In genomic region chr11:115765103-115765606, GRCm38 (mm10) we compare ENCODE assay signal across 8 mouse cellular contexts. TPM values are rescaled to one million over a fixed set of nuclear protein-coding genes. Genes with fewer than 3 reads are reported as not detected.
DNase-seq lines count a peak whose midpoint lies in the region; ATAC-seq lines count a peak whose summit lies in the region.

Gene Tmem94 (plus strand): TSS chr11:115765433.

- under 1% methylated on average over 32 of the region's 32 CpGs for WGBS in hindbrain, embryonic 12.5 days

- peak within 1 kb of the TSS; percentile 91 for H3K27ac ChIP-seq in hindbrain, embryonic 12.5 days

- no peaks in the 10 kb centered on the region for H3K9me3 ChIP-seq in hindbrain, embryonic 12.5 days (replicated peaks)

- no peaks in the 10 kb centered on the region for H3K36me3 ChIP-seq in hindbrain, embryonic 12.5 days

- peak; percentile 99 for DNase-seq in NIH3T3 (ENCODE audit: low read depth)
- DNase-seq in cerebellum, postnatal 10 days, result peak; percentile 98 to 99
- DNase-seq in frontal cortex, postnatal 10 days (ENCODE audit: low spot score in 2 of 2), result peak; percentile 90 to 97
- peak; percentile 99 for DNase-seq in layer of hippocampus, postnatal 14 days (ENCODE audit: low spot score in 2 of 2)
- peak; percentile 98 for DNase-seq in lung, postnatal 14 days
- peak; percentile 99 for DNase-seq in retina, adult 2 months (ENCODE audit: low read depth, low spot score)
- DNase-seq in thymus, postnatal 36 days, result peak; percentile 95 to 97

- peak within 1 kb of the TSS; percentile 90 for H3K9ac ChIP-seq in hindbrain, embryonic 12.5 days

- peaks cover 23% of the 10 kb centered on the region for H3K4me1 ChIP-seq in hindbrain, embryonic 12.5 days

- no peaks in the 10 kb centered on the region for H3K27me3 ChIP-seq in hindbrain, embryonic 12.5 days

- peak; percentile 97 for ATAC-seq in hindbrain, embryonic 12.5 days (ENCODE audit: low FRiP score)

- peak within 1 kb of the TSS; percentile 78 for H3K4me2 ChIP-seq in hindbrain, embryonic 12.5 days (replicated peaks)

- peak within 1 kb of the TSS; percentile 82 for H3K4me3 ChIP-seq in hindbrain, embryonic 12.5 days

RNA-seq across cellular contexts. Expression of gene Tmem94, which starts in this region (rescaled TPM):
- 41.6 and 42.1 TPM in 2 replicates for polyA plus RNA-seq in hindbrain, embryonic 12.5 days (2016; fragmentation: Nextera tagmentation; extraction: Ambion mirVana)
- total RNA-seq in layer of hippocampus, postnatal 14 days (2021), result 10 to 100 TPM; 37.8 to 42.3 TPM

Comparison
In these comparisons a context has a peak if more than half of its experiments do, and no peak if none do; other contexts are left out.
1. Peak in every context shown above with its lines: DNase-seq, ATAC-seq, H3K4me3 ChIP-seq and H3K27ac ChIP-seq.